Mouse (Mus musculus) lung, adult 2 months (tissue): ENCODE results near the gene Pxmp2. TPM values are rescaled to one million over a fixed set of nuclear protein-coding genes. Genes with fewer than 3 reads are reported as not detected.

Experiments used
- DNase-seq: peaks from one replicate; pipeline ENCODE4 v3.0.0; 2022
- H3K4me1 ChIP-seq: fragments of 200-500 bp; 2 replicates; pipeline ENCODE4 v1.6.1; 2011; ENCODE audit warnings: low read length; ENCODE audit not compliant: control insufficient read depth, insufficient read depth
- H3K4me3 ChIP-seq: fragments of 200-500 bp; replicated peaks from 2 replicates; pipeline ENCODE3; 2011; ENCODE audit warnings: low read depth, mild to moderate bottlenecking, control low read depth, low read length; ENCODE audit errors: extremely low read depth
- CTCF ChIP-seq: fragments of 200-500 bp; IDR thresholded peaks from 2 replicates; pipeline ENCODE4 v1.5.1; 2011; ENCODE audit warnings: mild to moderate bottlenecking, low read length, control low read depth; ENCODE audit not compliant: insufficient read depth
- POLR2A ChIP-seq: fragments of 200-500 bp; IDR thresholded peaks from 2 replicates; pipeline ENCODE4 v1.6.1; 2011; ENCODE audit warnings: low read depth, mild to moderate bottlenecking, control low read depth, low read length, borderline replicate concordance; ENCODE audit errors: extremely low read depth
- WGBS: fragments of 180-500 bp; shearing (Covaris S2); methylation state at CpG from one replicate; pipeline ENCODE4 v1.1.7; 2018; 5-methylcytosine and 5-hydroxymethylcytosine counted together
- polyA plus RNA-seq: library from polyadenylated mRNA; depleted of rRNA; stranded (reverse); fragments of >200 nt; gene quantifications from 2 replicates; pipeline ENCODE4 v1.2.3, GENCODE M21; 2012; rRNA removed

Pxmp2 gene
- 10.5 and 11.5 TPM in 2 replicates for polyA plus RNA-seq

- Histone ChIP-seq H3K4me1 (peaks cover 4% of the 10 kb centered on the region; the same call in 1 of the 2 replicates), H3K4me3 (peak within 1 kb of the TSS; percentile 78)
- TF ChIP-seq POLR2A = peak; percentile 59; the same call in 1 of the 2 replicates
- TF ChIP-seq CTCF = no peak
- WGBS = under 1% methylated on average over 64 of the region's 64 CpGs
- peak; percentile 91 for DNase-seq
Measured at GRCm38 (mm10) chr5:110285770-110286445, at the start of gene Pxmp2, which contains the start of gene Pole. Gene Pxmp2, minus strand, starts transcription at chr5:110286186. Gene Pole, plus strand, starts transcription at chr5:110286306.

- WGBS = 56% methylated on average over 3 of the region's 3 CpGs
- Histone ChIP-seq H3K4me1 (no peaks in the 10 kb centered on the region), H3K4me3 (no peak overlapping the region)
- no peak for TF ChIP-seq CTCF
- TF ChIP-seq POLR2A = no peak
- no peak for DNase-seq
Measured at GRCm38 (mm10) chr5:110330508-110330907, 44.5 kb upstream of the Pxmp2 start.

GRCm38 (mm10) chr5:110313127-110313526 lies 27.1 kb upstream of the Pxmp2 start:
- TF ChIP-seq POLR2A (no peak), CTCF (no peak)
- Histone ChIP-seq H3K4me1 (no peaks in the 10 kb centered on the region), H3K4me3 (no peak overlapping the region)
- DNase-seq = no peak
- WGBS = 93% methylated on average over 3 of the region's 3 CpGs

- WGBS = 93% methylated on average over 7 of the region's 7 CpGs
- no peak for TF ChIP-seq POLR2A
- no peak for TF ChIP-seq CTCF
Measured at GRCm38 (mm10) chr5:110308861-110309260, 22.9 kb upstream of the Pxmp2 start.

GRCm38 (mm10) chr5:110300591-110300990 lies 14.6 kb upstream of the Pxmp2 start:
- no peak overlapping the region for H3K4me3 ChIP-seq
- TF ChIP-seq POLR2A = no peak
- TF ChIP-seq CTCF = no peak
- 93% methylated on average over 2 of the region's 2 CpGs for WGBS
- H3K4me1 ChIP-seq = no peaks in the 10 kb centered on the region
- no peak for DNase-seq

More at GRCm38 (mm10) chr5:110308861-110309260, 22.9 kb upstream of the Pxmp2 start:
- Histone ChIP-seq H3K4me3 (no peak overlapping the region), H3K4me1 (no peaks in the 10 kb centered on the region)
- DNase-seq = no peak

GRCm38 (mm10) chr5:110296637-110297036 lies 10.7 kb upstream of the Pxmp2 start:
- no peak overlapping the region for H3K4me3 ChIP-seq

GRCm38 (mm10) chr5:110291649-110292048 lies 5.7 kb upstream of the Pxmp2 start:
- Histone ChIP-seq H3K4me1 (no peaks in the 10 kb centered on the region), H3K4me3 (no peak overlapping the region)
- TF ChIP-seq CTCF (no peak), POLR2A (no peak)
- 92% methylated on average over 1 of the region's 1 CpGs for WGBS
- no peak for DNase-seq

More at GRCm38 (mm10) chr5:110296637-110297036, 10.7 kb upstream of the Pxmp2 start:
- no peak for TF ChIP-seq CTCF
- TF ChIP-seq POLR2A = no peak
- DNase-seq = no peak
- no peaks in the 10 kb centered on the region for H3K4me1 ChIP-seq
- WGBS = 74% methylated on average over 1 of the region's 1 CpGs

- TF ChIP-seq POLR2A (no peak), CTCF (no peak)
- Histone ChIP-seq H3K4me1 (peaks cover 4% of the 10 kb centered on the region; the same call in 1 of the 2 replicates), H3K4me3 (no peak overlapping the region)
- DNase-seq = no peak
- WGBS = 41% methylated on average over 2 of the region's 2 CpGs
Measured at GRCm38 (mm10) chr5:110287084-110287475, 1.1 kb upstream of the Pxmp2 start.

GRCm38 (mm10) chr5:110286446-110287083 lies 579 bp upstream of the Pxmp2 start:
- no peak for TF ChIP-seq CTCF
- no peak for TF ChIP-seq POLR2A
- DNase-seq = no peak
- Histone ChIP-seq H3K4me3 (peak overlapping the region; percentile 63), H3K4me1 (peaks cover 4% of the 10 kb centered on the region; the same call in 1 of the 2 replicates)
- WGBS = under 1% methylated on average over 31 of the region's 31 CpGs
